Mouse (Mus musculus) CD4-positive helper T cell, adult 2 months (primary cell): ENCODE results near the gene Itih4.
A peak's percentile ranks its signal among the peaks of the same experiment; 100 is the strongest.

Source experiments
- DNase-seq: peaks from one replicate; pipeline ENCODE4 v3.0.0-alpha.2; 2012; ENCODE audit warnings: low read depth, missing footprints, low spot score

Gene Itih4

DNA sequence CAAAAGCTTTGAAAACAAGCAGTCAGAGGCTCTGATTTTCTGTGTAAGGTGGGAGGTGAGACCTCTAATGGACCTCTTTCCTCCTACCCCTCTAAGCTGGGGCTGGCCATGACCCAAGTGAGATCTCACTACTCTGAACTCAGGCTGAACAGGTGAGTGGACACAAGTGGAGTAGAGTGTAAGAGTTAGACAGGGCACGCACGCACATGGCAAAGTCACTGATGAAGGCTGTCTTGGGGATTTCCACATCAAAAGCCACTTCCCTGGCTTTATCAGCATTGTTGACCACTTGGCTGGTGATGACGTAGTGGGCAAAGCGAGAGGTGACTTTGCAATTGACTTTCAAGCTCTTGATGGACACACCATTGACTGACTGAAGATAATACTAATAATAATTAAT lies 56.0 kb downstream of the Itih4 start:
- DNase-seq: no peak

DNA sequence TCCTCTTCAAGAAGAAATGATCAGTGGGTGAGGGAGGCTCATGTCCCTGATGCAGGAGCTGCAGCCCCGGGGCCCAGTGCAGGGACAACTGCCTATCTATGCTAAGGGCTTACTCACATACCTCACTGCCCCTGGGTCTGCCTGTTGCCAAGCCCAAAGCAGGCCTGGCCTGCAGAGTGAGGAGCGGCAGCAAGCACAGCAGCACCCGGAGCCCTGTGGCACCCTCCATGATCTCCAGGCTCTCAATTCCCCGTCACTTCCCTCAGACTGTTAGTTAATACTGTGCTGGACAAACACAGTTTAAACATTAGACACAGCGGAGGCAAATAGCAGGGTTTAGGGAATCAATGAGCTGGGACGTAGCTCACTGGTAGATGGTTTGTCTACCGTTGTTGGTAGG lies 56.8 kb downstream of the Itih4 start, which contains the start of gene Itih1:
Gene Itih1, minus strand, starts transcription at position 252 of the 400 bp plus-strand sequence.
- no peak for DNase-seq

DNA sequence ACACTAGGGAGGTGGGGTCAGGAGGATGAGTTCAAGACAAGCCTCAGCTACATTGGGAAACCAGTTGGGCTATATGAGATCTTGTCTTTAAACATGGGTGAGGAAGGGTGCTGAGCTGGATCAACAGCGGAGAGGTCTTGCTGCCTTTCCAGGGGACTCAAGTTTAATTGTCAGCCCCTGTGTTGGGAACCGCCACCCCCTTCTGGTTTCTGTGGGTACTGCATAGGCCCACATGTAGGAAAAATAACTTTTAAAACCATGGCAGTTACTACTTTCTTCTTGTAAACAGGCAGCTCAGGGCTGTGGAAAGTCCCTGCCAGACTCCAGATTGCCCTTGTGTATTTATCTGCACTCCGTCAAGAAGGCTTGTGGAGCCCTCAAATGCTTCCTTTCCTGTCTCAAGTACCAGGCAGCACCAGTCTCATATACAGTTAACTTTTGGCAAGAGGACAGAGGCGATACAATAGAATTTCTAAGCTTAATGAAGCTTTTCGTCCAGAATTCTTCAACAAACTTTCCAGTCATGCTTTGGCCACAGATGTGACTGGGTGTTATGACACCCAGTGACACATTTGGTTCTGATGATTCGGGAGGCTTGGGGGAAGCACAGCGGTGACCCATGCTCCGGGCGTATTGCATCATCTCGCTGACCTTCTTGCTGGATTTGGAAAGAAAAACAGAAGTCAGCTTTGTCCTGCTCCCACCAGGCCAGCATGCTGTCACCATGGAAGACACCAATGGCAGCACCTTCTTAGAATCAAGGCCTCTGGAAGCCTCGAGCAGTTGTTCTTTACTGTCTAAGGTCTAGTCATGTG lies 57.8 kb downstream of the Itih4 start:
- DNase-seq: peak; percentile 41

DNA sequence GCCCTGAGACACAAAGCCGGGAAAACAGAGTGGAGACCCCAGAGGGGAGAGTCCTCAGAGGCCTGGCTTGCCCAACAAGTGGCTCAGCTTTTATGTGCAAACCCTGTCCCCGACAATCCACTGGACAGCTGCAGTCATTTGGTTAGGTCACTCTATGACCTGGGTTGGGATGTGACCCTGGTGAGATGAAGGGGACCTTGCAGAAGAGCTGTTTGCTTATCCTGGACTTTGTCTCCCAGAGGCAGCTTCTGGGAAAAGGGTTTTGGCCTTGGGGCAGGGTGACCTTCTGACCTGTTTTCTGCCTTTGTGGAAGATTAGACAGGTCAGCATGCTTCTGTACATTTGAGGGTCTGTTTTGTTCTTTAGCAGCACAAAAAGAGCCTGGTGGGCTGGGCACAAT lies 58.5 kb downstream of the Itih4 start:
- DNase-seq: no peak

DNA sequence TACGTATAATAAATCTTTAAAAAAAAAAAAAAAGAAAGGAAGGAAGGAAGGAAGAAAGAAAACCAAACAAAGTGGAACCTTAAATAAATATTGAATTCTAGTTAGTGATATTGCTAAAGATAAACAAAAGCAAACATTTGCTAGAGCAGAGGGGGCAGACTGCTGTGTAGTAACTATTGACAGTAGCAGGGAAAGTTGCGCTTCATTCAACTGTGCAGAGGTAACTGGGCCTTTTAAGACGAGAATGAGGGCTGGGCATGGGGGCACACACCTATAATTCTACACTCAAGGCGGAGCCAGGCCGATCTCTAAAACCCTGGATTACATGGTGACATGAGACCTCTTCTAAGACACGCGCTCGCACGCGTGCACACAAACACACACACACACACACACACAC lies 63.7 kb downstream of the Itih4 start:
- no peak for DNase-seq

DNA sequence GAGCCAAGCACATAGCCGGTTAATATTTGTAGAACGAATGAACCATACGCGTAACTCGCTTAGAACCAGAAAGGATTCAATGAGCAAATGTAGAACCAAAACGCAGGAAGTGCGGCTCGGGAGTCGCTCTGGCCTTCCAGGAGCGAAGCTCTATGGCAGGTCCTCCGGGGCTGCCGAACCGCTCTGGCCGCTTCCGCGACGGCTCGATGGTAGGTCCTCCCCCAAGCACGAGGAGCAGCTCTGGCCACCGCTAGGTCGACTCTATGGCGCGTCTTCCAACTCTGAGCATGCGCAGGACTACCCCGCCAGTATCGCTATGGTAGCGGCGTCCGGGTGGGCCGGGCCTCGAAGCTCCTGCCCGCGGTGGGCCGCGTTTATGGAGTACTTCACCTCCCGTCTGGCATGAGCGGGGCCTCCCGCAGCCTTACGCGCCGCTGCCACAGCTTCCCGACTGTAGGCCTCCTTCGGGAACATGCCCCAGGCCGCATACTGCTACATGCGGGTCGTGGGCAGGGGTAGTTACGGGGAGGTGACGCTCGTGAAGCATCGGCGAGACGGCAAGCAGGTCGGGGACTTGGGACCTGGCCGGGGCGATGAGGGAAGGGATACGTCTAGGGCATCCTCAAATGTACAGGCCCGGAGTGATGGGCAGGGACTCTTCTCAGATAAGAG lies 65.0 kb downstream of the Itih4 start, which contains the start of gene Nek4:
Gene Nek4, plus strand, starts transcription at position 224 of the 672 bp plus-strand sequence.
- peak; percentile 94 for DNase-seq
